Mouse (Mus musculus): Measurements from ENCODE around the gene Sparcl1.

The Sparcl1 gene

GRCm38 (mm10) chr5:104110171-104110920, 3.2 kb downstream of the Sparcl1 start:
- no peak for DNase-seq (ENCODE audit: low read depth, low spot score)

GRCm38 (mm10) chr5:104109516-104109915, 4.0 kb downstream of the Sparcl1 start:
- DNase-seq (ENCODE audit: low read depth, low spot score): no peak

- DNase-seq (ENCODE audit: low read depth, low spot score): peak; percentile 67
Measured at GRCm38 (mm10) chr5:104108879-104109369, 4.6 kb downstream of the Sparcl1 start.

- no peak for DNase-seq (ENCODE audit: low read depth, low spot score)
Measured at GRCm38 (mm10) chr5:104108127-104108875, 5.2 kb downstream of the Sparcl1 start.

- DNase-seq (ENCODE audit: low read depth, low spot score): no peak
Measured at GRCm38 (mm10) chr5:104104111-104104510, 9.4 kb downstream of the Sparcl1 start.

- no peak for DNase-seq (ENCODE audit: low read depth, low spot score)
Measured at GRCm38 (mm10) chr5:104103171-104103570, 10.4 kb downstream of the Sparcl1 start.

- DNase-seq (ENCODE audit: low read depth, low spot score): no peak
Measured at GRCm38 (mm10) chr5:104101678-104102531, 11.6 kb downstream of the Sparcl1 start.

GRCm38 (mm10) chr5:104096078-104096938, 17.2 kb downstream of the Sparcl1 start:
- no peak for DNase-seq (ENCODE audit: low read depth, low spot score)

- no peak for DNase-seq (ENCODE audit: low read depth, low spot score)
Measured at GRCm38 (mm10) chr5:104095416-104096077, 18.0 kb downstream of the Sparcl1 start.

GRCm38 (mm10) chr5:104089751-104090150, 23.8 kb downstream of the Sparcl1 start:
- DNase-seq (ENCODE audit: low read depth, low spot score): no peak

- no peak for DNase-seq (ENCODE audit: low read depth, low spot score)
Measured at GRCm38 (mm10) chr5:104085366-104085765, 28.2 kb downstream of the Sparcl1 start.

GRCm38 (mm10) chr5:104080736-104081135, 32.8 kb downstream of the Sparcl1 start:
- no peak for DNase-seq (ENCODE audit: low read depth, low spot score)

GRCm38 (mm10) chr5:104077508-104077907, 36.0 kb downstream of the Sparcl1 start, which contains the start of gene Gm17660:
Gene Gm17660, minus strand, starts transcription at chr5:104077608.
- DNase-seq (ENCODE audit: low read depth, low spot score): no peak

- DNase-seq (ENCODE audit: low read depth, low spot score): no peak
Measured at GRCm38 (mm10) chr5:104076361-104076760, 37.2 kb downstream of the Sparcl1 start.

GRCm38 (mm10) chr5:104074388-104074787, 39.1 kb downstream of the Sparcl1 start:
- peak; percentile 36 for DNase-seq (ENCODE audit: low read depth, low spot score)

- DNase-seq (ENCODE audit: low read depth, low spot score): no peak
Measured at GRCm38 (mm10) chr5:104073602-104074001, 39.9 kb downstream of the Sparcl1 start.

- no peak for DNase-seq (ENCODE audit: low read depth, low spot score)
Measured at GRCm38 (mm10) chr5:104072272-104072886, 41.2 kb downstream of the Sparcl1 start.

GRCm38 (mm10) chr5:104071048-104071447, 42.5 kb downstream of the Sparcl1 start:
- DNase-seq (ENCODE audit: low read depth, low spot score): no peak

- no peak for DNase-seq (ENCODE audit: low read depth, low spot score)
Measured at GRCm38 (mm10) chr5:104068751-104069150, 44.8 kb downstream of the Sparcl1 start.

Measured in WW6 (cell line).